Mouse (Mus musculus): ENCODE results near the gene Tm9sf3. TPM values are rescaled to one million over a fixed set of nuclear protein-coding genes. Genes with fewer than 3 reads are reported as not detected.

The Tm9sf3 gene
- total and polyA plus RNA-seq, 2 experiments from 2014 or later = 68.1 to 99.0 TPM

GRCm38 (mm10) chr19:41246271-41246670 is 17.5 kb downstream of the Tm9sf3 start:
- no peak overlapping the region for H3K9ac ChIP-seq (replicated peaks; ENCODE audit: low read length)
- no peaks in the 10 kb centered on the region for H3K4me1 ChIP-seq (ENCODE audit: insufficient read depth, low read length)
- DNase-seq (ENCODE audit: low spot score) (no peak), ATAC-seq (no peak)
- no peak overlapping the region for H3K4me2 ChIP-seq (ENCODE audit: low read depth, low read length)
- no peak overlapping the region for H3K27ac ChIP-seq
- no peaks in the 10 kb centered on the region for H3K9me3 ChIP-seq (ENCODE audit: low read length)
- TF ChIP-seq CTCF (IDR thresholded peaks at IDR 0.05; ENCODE audit: low read depth) = no peak
- no peak overlapping the region for H3K4me3 ChIP-seq (ENCODE audit: low read length)
- H3K27me3 ChIP-seq (ENCODE audit: insufficient read depth, low read length) = no peaks in the 10 kb centered on the region
- 82% methylated on average over 4 of the region's 4 CpGs for WGBS
- peaks cover 24% of the 10 kb centered on the region for H3K36me3 ChIP-seq (ENCODE audit: insufficient read depth, low read length)

GRCm38 (mm10) chr19:41244581-41244980 is 19.2 kb downstream of the Tm9sf3 start:
- H3K36me3 ChIP-seq (ENCODE audit: insufficient read depth, low read length) = peaks cover 27% of the 10 kb centered on the region
- whole genome bisulfite sequencing = 58% methylated on average over 6 of the region's 6 CpGs

GRCm38 (mm10) chr19:41241997-41242396 is 21.8 kb downstream of the Tm9sf3 start:
- whole genome bisulfite sequencing = 89% methylated on average over 5 of the region's 5 CpGs
- no peaks in the 10 kb centered on the region for H3K4me1 ChIP-seq (ENCODE audit: insufficient read depth, low read length)
- no peak overlapping the region for H3K9ac ChIP-seq (replicated peaks; ENCODE audit: low read length)
- H3K27ac ChIP-seq = no peak overlapping the region
- TF ChIP-seq CTCF (IDR thresholded peaks at IDR 0.05; ENCODE audit: low read depth) = no peak
- DNase-seq (ENCODE audit: low spot score) (no peak), ATAC-seq (no peak)
- no peak overlapping the region for H3K4me3 ChIP-seq (ENCODE audit: low read length)
- no peaks in the 10 kb centered on the region for H3K27me3 ChIP-seq (ENCODE audit: insufficient read depth, low read length)
- H3K9me3 ChIP-seq (ENCODE audit: low read length) = no peaks in the 10 kb centered on the region
- no peak overlapping the region for H3K4me2 ChIP-seq (ENCODE audit: low read depth, low read length)
- H3K36me3 ChIP-seq (ENCODE audit: insufficient read depth, low read length) = peaks cover 27% of the 10 kb centered on the region

More at GRCm38 (mm10) chr19:41244581-41244980, 19.2 kb downstream of the Tm9sf3 start:
- peak; percentile 74 for DNase-seq (ENCODE audit: low spot score)
- H3K9me3 ChIP-seq (ENCODE audit: low read length) = no peaks in the 10 kb centered on the region
- peak; percentile 80 for TF ChIP-seq CTCF (IDR thresholded peaks at IDR 0.05; ENCODE audit: low read depth)
- H3K4me2 ChIP-seq (ENCODE audit: low read depth, low read length) = no peak overlapping the region
- no peak overlapping the region for H3K9ac ChIP-seq (replicated peaks; ENCODE audit: low read length)
- no peaks in the 10 kb centered on the region for H3K27me3 ChIP-seq (ENCODE audit: insufficient read depth, low read length)
- H3K4me3 ChIP-seq (ENCODE audit: low read length) = no peak overlapping the region
- H3K27ac ChIP-seq = no peak overlapping the region
- ATAC-seq = no peak
- H3K4me1 ChIP-seq (ENCODE audit: insufficient read depth, low read length) = no peaks in the 10 kb centered on the region

- H3K4me3 ChIP-seq (ENCODE audit: low read length) = no peak overlapping the region
- 93% methylated on average over 4 of the region's 4 CpGs for WGBS
- no peaks in the 10 kb centered on the region for H3K27me3 ChIP-seq (ENCODE audit: insufficient read depth, low read length)
- no peak overlapping the region for H3K9ac ChIP-seq (replicated peaks; ENCODE audit: low read length)
- no peak for ATAC-seq
- peaks cover 30% of the 10 kb centered on the region for H3K36me3 ChIP-seq (ENCODE audit: insufficient read depth, low read length)
- no peak for DNase-seq (ENCODE audit: low spot score)
- H3K4me1 ChIP-seq (ENCODE audit: insufficient read depth, low read length) = no peaks in the 10 kb centered on the region
- no peaks in the 10 kb centered on the region for H3K9me3 ChIP-seq (ENCODE audit: low read length)
- no peak overlapping the region for H3K4me2 ChIP-seq (ENCODE audit: low read depth, low read length)
- H3K27ac ChIP-seq = no peak overlapping the region
- no peak for TF ChIP-seq CTCF (IDR thresholded peaks at IDR 0.05; ENCODE audit: low read depth)
These were observed 30.1 kb downstream of the Tm9sf3 start for GRCm38 (mm10) chr19:41233698-41234097.

- no peak for DNase-seq (ENCODE audit: low spot score)
- Histone ChIP-seq H3K9me3 (ENCODE audit: low read length) (no peaks in the 10 kb centered on the region), H3K27ac (no peak overlapping the region), H3K4me2 (ENCODE audit: low read depth, low read length) (no peak overlapping the region), H3K4me1 (ENCODE audit: insufficient read depth, low read length) (peaks cover 16% of the 10 kb centered on the region; the same call in 1 of the 2 replicates), H3K36me3 (ENCODE audit: insufficient read depth, low read length) (no peaks in the 10 kb centered on the region), H3K9ac (replicated peaks; ENCODE audit: low read length) (no peak overlapping the region), H3K27me3 (ENCODE audit: insufficient read depth, low read length) (0 out of 2 replicates have a peak, but pooled peaks cover 21% of the 10 kb centered on the region), H3K4me3 (ENCODE audit: low read length) (no peak overlapping the region)
- no peak for TF ChIP-seq CTCF (IDR thresholded peaks at IDR 0.05; ENCODE audit: low read depth)
- no peak for ATAC-seq
- 52% methylated on average over 7 of the region's 7 CpGs for WGBS
These were observed 55.5 kb downstream of the Tm9sf3 start for GRCm38 (mm10) chr19:41208326-41208725.

GRCm38 (mm10) chr19:41206811-41207344 is 56.9 kb downstream of the Tm9sf3 start, which contains the start of gene Tll2:
Gene Tll2, minus strand, starts transcription at chr19:41206835.
- Histone ChIP-seq H3K9ac (replicated peaks; ENCODE audit: low read length) (peak within 1 kb of the TSS; percentile 47; the same call in 1 of the 2 replicates), H3K27ac (no peak within 1 kb of the TSS), H3K27me3 (ENCODE audit: insufficient read depth, low read length) (0 out of 2 replicates have a peak, but pooled peaks cover 21% of the 10 kb centered on the region), H3K9me3 (ENCODE audit: low read length) (no peaks in the 10 kb centered on the region), H3K4me1 (ENCODE audit: insufficient read depth, low read length) (peaks cover 16% of the 10 kb centered on the region; the same call in 1 of the 2 replicates), H3K36me3 (ENCODE audit: insufficient read depth, low read length) (no peaks in the 10 kb centered on the region), H3K4me3 (ENCODE audit: low read length) (peak within 1 kb of the TSS; percentile 41), H3K4me2 (ENCODE audit: low read depth, low read length) (peak within 1 kb of the TSS; percentile 97)
- peak; percentile 91 for ATAC-seq
- DNase-seq (ENCODE audit: low spot score) = peak; percentile 67
- TF ChIP-seq CTCF (IDR thresholded peaks at IDR 0.05; ENCODE audit: low read depth) = no peak; the same call in 1 of the 2 replicates
- WGBS = under 1% methylated on average over 31 of the region's 32 CpGs
